Comparison of ENCODE assay signal across 11 mouse cellular contexts in genomic region chr8:92137091-92137882, GRCm38 (mm10).
DNase-seq lines count a peak whose midpoint lies in the region; ATAC-seq and TF ChIP-seq lines count a peak whose summit lies in the region.
"Had no signal": no experiment of that assay in that cellular context is flagged by ENCODE, and none has a peak within 500 bp of the region (broad histone marks: within the 10 kb centered on the region; RNA-seq: fewer than 3 reads in every experiment).

No protein-coding gene starts in this region.

- DNase-seq in embryonic facial prominence, embryonic 10.5 days (ENCODE audit: low spot score), result peak; percentile 53
- peak; percentile 12 for DNase-seq in forebrain, postnatal 0 days
- DNase-seq in limb, embryonic 14.5 days (ENCODE audit: low spot score), result peak; percentile 14
- DNase-seq in cerebellum, postnatal 4 days (ENCODE audit: low spot score in 2 of 2), result no peak
- no peak for DNase-seq in urinary bladder, postnatal 36 days (ENCODE audit: low spot score in 2 of 2)
- DNase-seq in spleen, postnatal 4 days (ENCODE audit: low spot score in 2 of 2), result no peak

- H3K4me1 ChIP-seq in hindbrain, embryonic 12.5 days, result peaks cover 50% of the 10 kb centered on the region
- H3K4me1 ChIP-seq in hindbrain, embryonic 16.5 days (ENCODE audit: control insufficient read depth, insufficient read depth, low read depth, low read length), result peaks cover 8% of the 10 kb centered on the region
- peaks cover 48% of the 10 kb centered on the region for H3K4me1 ChIP-seq in embryonic facial prominence, embryonic 10.5 days
- peaks cover 4% of the 10 kb centered on the region for H3K4me1 ChIP-seq in forebrain, postnatal 0 days (ENCODE audit: insufficient read depth)
- H3K4me1 ChIP-seq in limb, embryonic 14.5 days (ENCODE audit: control insufficient read depth, insufficient read depth, low read length), result peaks cover 9% of the 10 kb centered on the region; the same call in 1 of the 2 replicates

- ATAC-seq in hindbrain, embryonic 12.5 days (ENCODE audit: low FRiP score), result no peak
- ATAC-seq in hindbrain, embryonic 16.5 days, result no peak
- ATAC-seq in forebrain, postnatal 0 days, result no peak
- ATAC-seq in limb, embryonic 14.5 days (ENCODE audit: low FRiP score, low read depth), result no peak

- no peak overlapping the region for H3K4me3 ChIP-seq in hindbrain, embryonic 12.5 days
- no peak overlapping the region for H3K4me3 ChIP-seq in hindbrain, embryonic 16.5 days (ENCODE audit: low read length)
- no peak overlapping the region for H3K4me3 ChIP-seq in embryonic facial prominence, embryonic 10.5 days
- H3K4me3 ChIP-seq in forebrain, postnatal 0 days (ENCODE audit: low read depth, low read length), result no peak overlapping the region
- H3K4me3 ChIP-seq in limb, embryonic 14.5 days (replicated peaks; ENCODE audit: low read length), result no peak overlapping the region
- H3K4me3 ChIP-seq: erythroblast, embryonic 14.5 days; myocyte had no signal

- no peaks in the 10 kb centered on the region; the same call in 1 of the 2 replicates for H3K27me3 ChIP-seq in hindbrain, embryonic 12.5 days
- no peaks in the 10 kb centered on the region for H3K27me3 ChIP-seq in hindbrain, embryonic 16.5 days (replicated peaks; ENCODE audit: control insufficient read depth, insufficient read depth, low read length)
- peaks cover 80% of the 10 kb centered on the region for H3K27me3 ChIP-seq in embryonic facial prominence, embryonic 10.5 days (replicated peaks; ENCODE audit: low read depth, poor library complexity, severe bottlenecking)
- 0 out of 2 replicates have a peak, but pooled peaks cover 3% of the 10 kb centered on the region for H3K27me3 ChIP-seq in forebrain, postnatal 0 days (ENCODE audit: insufficient read depth, low read length)
- H3K27me3 ChIP-seq in limb, embryonic 14.5 days (ENCODE audit: control insufficient read depth, insufficient read depth, low read length), result peaks cover 38% of the 10 kb centered on the region

- WGBS in hindbrain, embryonic 12.5 days, result 13% methylated on average over 17 of the region's 17 CpGs
- WGBS in hindbrain, embryonic 16.5 days, result 18% methylated on average over 17 of the region's 17 CpGs
- WGBS in embryonic facial prominence, embryonic 10.5 days, result 14% methylated on average over 17 of the region's 17 CpGs
- 11% methylated on average over 17 of the region's 17 CpGs for WGBS in forebrain, postnatal 0 days
- 6% methylated on average over 17 of the region's 17 CpGs for WGBS in limb, embryonic 14.5 days

- no peaks in the 10 kb centered on the region for H3K36me3 ChIP-seq in hindbrain, embryonic 12.5 days
- H3K36me3 ChIP-seq in hindbrain, embryonic 16.5 days (ENCODE audit: control insufficient read depth, insufficient read depth, low read length), result no peaks in the 10 kb centered on the region
- no peaks in the 10 kb centered on the region for H3K36me3 ChIP-seq in embryonic facial prominence, embryonic 10.5 days (replicated peaks)
- H3K36me3 ChIP-seq in forebrain, postnatal 0 days (ENCODE audit: insufficient read depth), result no peaks in the 10 kb centered on the region
- no peaks in the 10 kb centered on the region for H3K36me3 ChIP-seq in limb, embryonic 14.5 days (ENCODE audit: control insufficient read depth, insufficient read depth, low read length)
- H3K36me3 ChIP-seq: G1E had no signal

- H3K9me3 ChIP-seq in hindbrain, embryonic 12.5 days (replicated peaks), result no peaks in the 10 kb centered on the region
- H3K9me3 ChIP-seq in hindbrain, embryonic 16.5 days (ENCODE audit: control insufficient read depth, low read length), result no peaks in the 10 kb centered on the region
- H3K9me3 ChIP-seq in embryonic facial prominence, embryonic 10.5 days, result no peaks in the 10 kb centered on the region
- no peaks in the 10 kb centered on the region for H3K9me3 ChIP-seq in forebrain, postnatal 0 days (ENCODE audit: low read length)
- H3K9me3 ChIP-seq in limb, embryonic 14.5 days (ENCODE audit: control insufficient read depth, low read length), result no peaks in the 10 kb centered on the region; the same call in 1 of the 2 replicates

- TF ChIP-seq CTCF in forebrain, postnatal 0 days (IDR thresholded peaks at IDR 0.05; ENCODE audit: low read depth), result no peak

- H3K9ac ChIP-seq in hindbrain, embryonic 12.5 days, result no peak overlapping the region
- H3K9ac ChIP-seq in hindbrain, embryonic 16.5 days (ENCODE audit: low read depth, low read length), result no peak overlapping the region
- no peak overlapping the region for H3K9ac ChIP-seq in forebrain, postnatal 0 days
- no peak overlapping the region for H3K9ac ChIP-seq in limb, embryonic 14.5 days (ENCODE audit: low read depth, low read length, severe bottlenecking)

- peak overlapping the region; percentile 30; the same call in 1 of the 2 replicates for H3K27ac ChIP-seq in hindbrain, embryonic 12.5 days
- no peak overlapping the region for H3K27ac ChIP-seq in hindbrain, embryonic 16.5 days (ENCODE audit: low read depth, low read length)
- peak overlapping the region; percentile 77 for H3K27ac ChIP-seq in embryonic facial prominence, embryonic 10.5 days (replicated peaks)
- H3K27ac ChIP-seq in forebrain, postnatal 0 days (ENCODE audit: low read depth, low read length), result no peak overlapping the region
- H3K27ac ChIP-seq in limb, embryonic 14.5 days (replicated peaks; ENCODE audit: low read depth, low read length), result no peak overlapping the region

- H3K4me2 ChIP-seq in hindbrain, embryonic 12.5 days (replicated peaks), result peak overlapping the region; percentile 26; the same call in 1 of the 2 replicates
- no peak overlapping the region for H3K4me2 ChIP-seq in hindbrain, embryonic 16.5 days (ENCODE audit: low read length)
- H3K4me2 ChIP-seq in forebrain, postnatal 0 days (ENCODE audit: low read depth), result no peak overlapping the region
- peak overlapping the region; percentile 30 for H3K4me2 ChIP-seq in limb, embryonic 14.5 days (replicated peaks; ENCODE audit: low read depth, low read length, severe bottlenecking)

- no peak for TF ChIP-seq POLR2A in limb, embryonic 14.5 days (IDR thresholded peaks at IDR 0.05; ENCODE audit: borderline replicate concordance, extremely low read depth, insufficient read depth, insufficient read length)

Comparison
In these comparisons a context has a peak if more than half of its experiments do, and no peak if none do; other contexts are left out.
1. H3K27ac ChIP-seq: peak in hindbrain, embryonic 12.5 days (single experiment) and embryonic facial prominence, embryonic 10.5 days (single experiment); none in hindbrain, embryonic 16.5 days (single experiment), forebrain, postnatal 0 days (single experiment) and limb, embryonic 14.5 days (single experiment).
2. H3K4me2 ChIP-seq: peak in hindbrain, embryonic 12.5 days (single experiment) and limb, embryonic 14.5 days (single experiment); none in hindbrain, embryonic 16.5 days (single experiment) and forebrain, postnatal 0 days (single experiment).
3. DNase-seq: peak in embryonic facial prominence, embryonic 10.5 days (single experiment), forebrain, postnatal 0 days (single experiment) and limb, embryonic 14.5 days (single experiment); none in cerebellum, postnatal 4 days (0 of 2), urinary bladder, postnatal 36 days (0 of 2) and spleen, postnatal 4 days (0 of 2).